Mouse (Mus musculus): ENCODE data around the gene Ubr3. TPM values are rescaled to one million over a fixed set of nuclear protein-coding genes. Genes with fewer than 3 reads are reported as not detected.

Gene Ubr3
- 10.3 and 22.7 TPM in 2 replicates for polyA plus RNA-seq (2012; rRNA removed; ENCODE audit: low replicate concordance)

DNA sequence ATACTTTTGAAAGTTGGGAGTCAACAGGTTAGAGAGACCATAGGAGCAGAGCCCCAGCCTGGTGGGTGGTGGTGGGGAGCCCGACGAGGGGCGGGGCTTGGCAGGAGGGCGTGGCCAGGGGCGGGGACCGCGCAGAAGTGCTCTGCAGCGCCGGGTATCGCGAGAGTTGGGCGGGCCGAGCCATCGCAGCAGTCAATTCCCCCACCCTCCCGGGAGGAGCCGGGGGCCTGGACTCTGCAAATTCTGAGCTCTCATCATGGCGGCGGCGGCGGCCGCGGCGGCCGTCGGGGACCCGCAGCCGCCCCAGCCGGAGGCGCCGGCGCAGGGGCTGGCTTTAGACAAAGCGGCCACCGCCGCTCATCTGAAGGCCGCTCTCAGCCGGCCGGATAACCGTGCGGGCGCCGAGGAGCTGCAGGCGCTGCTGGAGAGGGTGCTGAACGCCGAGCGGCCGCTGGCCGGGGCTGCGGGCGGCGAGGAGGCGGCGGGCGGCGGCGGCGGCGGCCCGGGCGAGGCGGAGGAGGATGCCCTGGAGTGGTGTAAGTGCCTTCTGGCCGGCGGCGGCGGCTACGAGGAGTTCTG is at the start of gene Ubr3:
TSS of gene Ubr3 (plus strand) at position 208 of the 579 bp plus-strand sequence.

GRCm38 (mm10) chr2:69861485-69862091 is 35.5 kb upstream of the Ubr3 start, which contains the start of gene Ssb:
TSS of gene Ssb (plus strand) at chr2:69861562.

GRCm38 (mm10) chr2:69885451-69886305 is 11.4 kb upstream of the Ubr3 start, which contains the start of gene Mettl5:
TSS of gene Mettl5 (minus strand) at chr2:69885615.

DNA sequence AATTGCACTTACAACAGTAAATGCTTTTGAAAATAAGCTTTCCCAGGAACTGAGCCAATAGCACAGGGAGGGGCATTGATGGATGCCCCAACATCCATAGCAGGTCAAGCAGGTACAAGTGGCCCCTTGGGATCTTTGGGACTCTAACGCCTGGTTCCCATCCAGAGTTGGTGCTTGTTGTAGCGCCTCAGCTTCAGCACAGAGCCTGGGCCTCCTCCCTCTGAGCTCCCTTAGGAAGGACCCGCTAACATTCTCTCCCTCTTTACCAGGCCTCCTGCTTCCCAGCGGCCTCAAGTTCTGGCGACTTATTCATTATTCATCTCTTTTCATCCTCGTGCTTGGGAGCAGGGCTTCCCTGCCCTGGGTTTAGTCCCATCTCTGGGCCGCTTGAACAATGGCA is 141.7 kb downstream of the Ubr3 start, which contains the start of gene Myo3b:
TSS of gene Myo3b (plus strand) at position 375 of the 400 bp plus-strand sequence.

Other genes with a start within 250 kb of the Ubr3 start
- 34.3 TPM in 1 of 2 replicates, not detected in the other for gene Klhl41, start 227.1 kb upstream of the Ubr3 start, polyA plus RNA-seq (2012; rRNA removed; ENCODE audit: low replicate concordance)
- 3.6 and 6.7 TPM in 2 replicates for gene Fastkd1, start 183.7 kb upstream of the Ubr3 start, polyA plus RNA-seq (2012; rRNA removed; ENCODE audit: low replicate concordance)
- gene Ppig, start 174.7 kb upstream of the Ubr3 start, polyA plus RNA-seq (2012; rRNA removed; ENCODE audit: low replicate concordance): 0.63 and 2.2 TPM in 2 replicates
- gene Ccdc173, start 107.7 kb upstream of the Ubr3 start, polyA plus RNA-seq (2012; rRNA removed; ENCODE audit: low replicate concordance): 0.06 and 0.36 TPM in 2 replicates
- 22.3 and 116 TPM in 2 replicates for gene Phospho2, start 107.6 kb upstream of the Ubr3 start, polyA plus RNA-seq (2012; rRNA removed; ENCODE audit: low replicate concordance)
- 0.48 and 3.5 TPM in 2 replicates for gene Klhl23, start 75.3 kb upstream of the Ubr3 start, polyA plus RNA-seq (2012; rRNA removed; ENCODE audit: low replicate concordance)
- 0.98 and 3.9 TPM in 2 replicates for gene Ssb, start 35.7 kb upstream of the Ubr3 start, polyA plus RNA-seq (2012; rRNA removed; ENCODE audit: low replicate concordance)
- 3.2 and 5.9 TPM in 2 replicates for gene Mettl5, start 11.6 kb upstream of the Ubr3 start, polyA plus RNA-seq (2012; rRNA removed; ENCODE audit: low replicate concordance)
- 0.06 TPM in 2 replicates for gene Myo3b, start 141.9 kb downstream of the Ubr3 start, polyA plus RNA-seq (2012; rRNA removed; ENCODE audit: low replicate concordance)

Data from mammary gland, adult 2 months (tissue).